Mouse (Mus musculus): ENCODE measurements around the gene Nmbr.

Nmbr gene

DNA sequence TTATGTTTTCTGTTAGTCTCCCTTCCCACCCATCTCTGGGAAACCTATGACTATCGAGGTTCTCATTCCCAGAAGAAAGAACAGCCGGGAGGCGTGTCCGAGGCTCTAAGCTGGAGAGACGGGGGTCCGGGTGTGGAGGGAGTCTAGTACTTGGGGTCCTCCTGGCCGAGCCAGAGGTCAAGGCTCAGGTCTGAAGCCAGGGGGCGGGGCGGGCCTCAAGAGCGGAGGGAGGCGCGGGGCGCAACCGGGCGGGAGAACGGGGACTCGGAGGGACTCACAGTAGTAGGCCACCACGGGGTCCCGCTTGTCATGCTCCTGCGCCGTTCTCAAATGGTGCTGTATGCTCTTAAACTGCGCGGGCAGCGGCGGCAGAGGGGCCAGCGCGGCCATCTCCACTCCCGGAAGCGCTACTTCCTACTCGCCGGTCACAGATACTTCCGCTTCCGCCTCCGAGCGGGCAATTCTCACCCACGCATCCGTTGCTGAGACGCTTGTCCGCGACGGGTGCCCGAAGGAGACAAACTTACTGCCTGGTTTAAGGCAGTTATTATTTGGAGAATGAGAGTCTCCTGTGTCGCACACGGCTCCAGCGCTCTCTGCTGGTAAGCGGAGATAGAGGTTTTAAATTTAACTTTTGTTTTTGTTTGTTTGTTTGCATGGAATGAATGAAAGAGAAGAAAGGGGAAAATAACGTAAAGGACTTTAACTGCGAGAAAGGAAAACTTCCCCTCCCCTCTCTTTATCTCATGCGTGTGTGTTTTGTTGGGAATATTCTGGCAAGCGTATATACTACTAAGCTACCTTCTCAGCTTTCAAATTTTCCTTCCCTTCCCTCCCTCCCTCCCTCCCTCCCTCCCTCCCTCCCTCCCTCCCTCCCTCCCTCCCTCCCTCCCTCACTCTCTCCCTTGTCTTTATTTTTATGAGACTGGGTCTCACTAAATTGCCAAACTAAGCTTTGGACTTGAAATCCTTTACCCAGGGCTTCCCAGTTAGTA is at the start of gene Nmbr, which contains the start of gene Vta1:
Gene Nmbr, plus strand, starts transcription at position 520 of the 995 bp plus-strand sequence.
Gene Vta1, minus strand, starts transcription at position 489 of the 995 bp plus-strand sequence.
- DNase-seq: peak; percentile 97

DNA sequence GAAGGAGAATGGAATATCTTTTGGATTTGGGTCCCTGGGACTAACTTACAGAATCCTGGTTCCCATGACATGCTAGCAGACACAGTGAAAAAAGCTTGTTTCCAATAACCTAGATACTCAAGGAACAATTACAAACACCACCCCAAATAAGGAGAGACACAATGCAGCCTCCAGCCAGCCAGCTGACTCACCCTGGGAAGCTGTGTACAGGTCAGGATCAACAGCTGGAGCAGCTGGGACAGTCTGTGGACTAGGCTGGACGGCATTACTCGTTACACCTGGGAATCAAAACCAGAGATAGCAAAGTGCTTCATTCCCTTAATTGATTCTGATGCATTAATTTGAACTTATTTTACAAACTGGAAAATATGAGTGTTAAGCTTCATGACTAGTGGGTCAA is 44.5 kb upstream of the Nmbr start:
- DNase-seq: no peak

DNA sequence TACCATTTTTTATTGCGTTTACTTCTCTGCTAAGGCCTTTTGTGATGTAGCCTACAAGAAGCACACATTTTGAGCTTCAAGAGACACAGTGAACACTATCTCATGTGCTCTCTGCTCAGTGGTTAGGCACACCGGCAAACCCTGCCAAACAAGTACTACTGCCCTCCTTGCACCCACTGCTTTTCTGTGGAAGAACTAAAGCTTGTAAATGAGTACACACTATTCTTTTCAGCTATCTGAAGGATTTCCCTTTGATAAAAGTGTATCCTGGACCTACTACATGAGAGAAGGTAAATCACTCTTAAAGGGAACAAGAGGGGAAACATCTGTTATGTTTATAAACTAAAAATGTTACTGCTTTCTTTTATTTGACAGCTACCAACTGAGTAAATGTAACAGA is 39.2 kb upstream of the Nmbr start:
- no peak for DNase-seq

DNA sequence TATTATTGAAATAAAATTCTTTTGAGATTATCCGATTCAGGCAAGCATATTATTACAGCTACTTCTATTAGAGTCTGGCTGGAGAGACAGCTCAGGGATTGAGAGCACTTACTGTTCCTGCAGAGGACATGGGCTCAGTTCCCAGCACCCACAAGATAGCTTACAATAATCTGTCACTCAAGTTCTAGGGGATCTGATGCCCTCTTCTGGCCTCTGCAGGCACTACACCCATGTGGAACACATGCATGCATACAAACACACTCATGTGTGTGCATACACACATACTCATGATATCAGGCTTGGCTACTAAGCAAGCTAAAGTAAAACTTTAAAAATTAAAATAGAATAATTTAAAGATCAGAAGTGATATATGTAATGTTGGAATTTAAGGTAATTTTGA is 19.7 kb upstream of the Nmbr start:
- no peak for DNase-seq

DNA sequence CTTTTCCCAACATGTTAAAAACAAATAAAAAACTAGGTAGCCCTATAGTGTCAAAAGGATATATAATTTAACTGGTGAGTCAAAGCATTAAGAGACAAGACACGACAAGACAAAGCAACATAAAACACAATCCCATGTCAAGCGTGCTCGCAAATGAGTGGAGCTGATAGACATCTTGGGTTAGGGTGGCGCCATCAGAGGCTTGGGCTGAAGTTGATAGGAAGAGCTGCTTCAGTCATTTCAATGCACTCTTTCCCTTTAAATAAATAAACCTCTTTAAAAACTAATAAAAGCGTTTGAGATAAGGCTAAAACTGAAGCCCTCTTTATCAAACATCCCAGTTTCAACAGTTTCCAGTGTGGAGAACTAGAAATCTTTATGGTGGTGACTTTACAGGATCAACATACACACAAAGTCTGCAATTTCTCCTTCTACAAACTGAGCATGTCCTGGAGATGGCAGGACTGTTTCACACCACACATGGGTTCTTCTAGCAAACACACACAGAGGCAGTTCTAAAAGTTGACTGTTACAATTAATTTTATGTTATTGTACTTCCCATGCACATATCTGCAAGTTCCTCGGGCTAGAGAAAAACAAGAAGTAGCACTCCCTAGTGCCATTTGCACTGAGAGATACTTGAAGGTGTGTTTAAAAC is 16.5 kb upstream of the Nmbr start:
- DNase-seq: no peak

DNA sequence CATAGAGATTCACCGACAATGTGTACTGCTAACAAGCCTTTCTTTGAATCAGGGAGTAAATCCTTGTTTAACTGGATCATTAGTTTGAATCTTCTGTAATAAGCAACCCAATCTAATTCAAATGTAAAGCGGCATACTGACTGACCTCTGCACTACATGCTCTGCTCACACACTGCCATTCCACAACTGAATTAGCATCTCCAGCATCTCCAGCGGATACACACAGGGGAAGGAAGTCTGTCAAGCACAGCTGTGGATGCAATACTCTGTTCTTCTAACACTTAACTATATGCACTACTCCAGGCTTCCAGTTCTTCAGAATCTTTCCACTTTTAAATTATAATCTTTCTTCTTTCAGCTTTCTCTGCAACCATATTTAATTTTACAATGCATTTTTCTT is 15.0 kb upstream of the Nmbr start:
- DNase-seq: no peak

DNA sequence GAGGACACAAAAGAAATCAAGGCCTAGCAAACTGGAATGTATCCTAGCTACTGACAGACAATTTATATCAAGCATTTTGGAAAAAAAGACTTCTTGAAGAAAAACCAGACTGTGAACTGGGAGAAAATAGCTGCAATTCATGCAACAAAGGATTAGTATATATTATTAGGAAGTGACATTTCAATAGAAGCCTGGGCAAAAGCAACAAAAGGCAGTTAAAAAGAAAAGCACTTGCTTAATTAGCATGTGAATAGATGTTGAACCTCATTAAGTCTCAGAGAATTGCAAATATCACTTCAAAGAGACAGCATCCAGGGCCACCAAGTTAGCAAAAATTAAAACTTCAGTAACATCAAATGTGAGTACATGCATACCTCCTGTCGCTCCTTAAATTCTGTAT is 2.2 kb upstream of the Nmbr start:
- no peak for DNase-seq

DNA sequence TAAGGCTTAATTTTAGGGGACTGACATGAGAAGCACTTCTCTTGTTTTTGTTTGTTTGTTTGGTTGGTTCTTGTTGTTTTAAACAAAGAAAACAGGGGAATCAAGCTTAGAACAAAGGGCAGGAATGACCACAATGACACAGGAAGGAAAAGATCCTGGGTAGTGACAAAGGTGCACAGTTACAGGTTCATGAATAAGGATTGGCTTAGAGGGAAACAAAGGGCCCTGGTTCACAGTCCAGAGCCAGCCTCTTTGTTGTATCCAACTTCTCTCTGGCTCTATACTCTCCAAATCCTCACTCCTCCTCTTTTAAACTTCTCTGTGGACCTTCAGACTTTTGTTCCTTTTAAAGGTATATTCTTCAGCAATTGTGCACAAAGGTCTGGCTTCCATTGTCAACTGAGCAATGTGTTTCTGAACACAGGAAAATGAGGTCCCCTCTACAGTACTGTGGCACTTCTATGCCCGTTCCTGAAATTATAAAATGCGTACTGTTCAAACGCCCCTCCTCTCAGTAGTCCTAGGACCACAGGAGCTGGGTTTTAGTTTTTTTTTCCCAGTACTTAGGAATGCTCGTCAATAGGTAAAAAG is 1.5 kb upstream of the Nmbr start:
- DNase-seq: no peak

DNA sequence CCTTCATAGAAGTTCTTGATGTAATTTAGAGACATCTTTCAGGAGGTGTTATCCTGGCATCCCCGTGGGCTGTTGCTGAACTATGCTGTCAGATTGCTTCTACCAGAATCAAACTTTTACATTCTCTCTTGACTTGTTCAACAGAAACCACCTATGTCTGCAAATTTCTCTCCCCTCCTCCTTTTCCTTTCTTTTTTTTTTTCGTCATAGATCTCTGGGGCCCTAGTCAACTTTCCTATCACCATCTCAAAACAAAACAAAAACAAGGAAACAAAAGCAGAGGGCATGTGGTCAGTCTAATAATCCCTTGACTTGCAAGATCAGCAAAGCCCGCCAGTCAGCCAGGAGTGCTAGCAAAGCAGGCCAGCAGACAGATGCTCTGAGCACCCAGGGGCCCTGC is 12.7 kb downstream of the Nmbr start, which contains the start of gene Gje1:
Gene Gje1, minus strand, starts transcription at position 101 of the 400 bp plus-strand sequence.
- DNase-seq: no peak

DNA sequence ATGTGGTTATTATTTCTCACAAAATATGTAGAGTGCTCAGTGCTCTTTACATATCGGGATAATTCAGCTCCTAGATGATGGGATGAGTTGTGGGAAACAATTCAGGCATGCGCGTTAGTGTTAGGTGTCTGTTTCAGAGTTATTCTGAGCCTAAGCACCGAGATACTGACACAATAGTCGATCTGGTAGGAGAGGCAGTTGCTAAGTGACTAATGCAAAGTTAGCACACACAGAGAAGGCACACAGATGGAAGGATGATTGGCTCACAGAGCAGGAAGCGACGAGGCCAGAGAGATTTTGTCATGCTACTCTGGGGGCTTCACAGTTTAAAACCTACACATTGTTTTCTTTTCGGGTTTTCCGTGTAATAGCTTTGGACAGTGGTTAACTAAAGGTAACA is 20.3 kb downstream of the Nmbr start:
- no peak for DNase-seq

DNA sequence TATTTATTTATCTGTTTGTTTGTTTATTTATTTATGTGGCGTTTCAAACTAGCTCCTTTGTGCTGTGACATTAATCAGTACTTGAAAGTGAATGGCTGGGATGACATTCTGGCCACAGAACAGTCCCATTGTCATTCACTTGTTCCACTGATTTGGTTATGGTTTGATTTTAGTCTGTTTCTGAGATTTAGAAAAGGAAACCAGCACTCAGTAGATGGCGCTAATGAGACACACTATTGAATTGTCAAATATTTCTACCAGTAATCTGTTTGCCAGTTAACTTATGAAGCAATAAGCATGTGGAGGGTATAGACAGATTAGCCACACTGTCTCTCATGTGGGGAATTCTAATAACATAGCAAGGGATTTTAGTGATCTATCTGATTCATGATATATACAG is 28.9 kb downstream of the Nmbr start:
- no peak for DNase-seq

DNA sequence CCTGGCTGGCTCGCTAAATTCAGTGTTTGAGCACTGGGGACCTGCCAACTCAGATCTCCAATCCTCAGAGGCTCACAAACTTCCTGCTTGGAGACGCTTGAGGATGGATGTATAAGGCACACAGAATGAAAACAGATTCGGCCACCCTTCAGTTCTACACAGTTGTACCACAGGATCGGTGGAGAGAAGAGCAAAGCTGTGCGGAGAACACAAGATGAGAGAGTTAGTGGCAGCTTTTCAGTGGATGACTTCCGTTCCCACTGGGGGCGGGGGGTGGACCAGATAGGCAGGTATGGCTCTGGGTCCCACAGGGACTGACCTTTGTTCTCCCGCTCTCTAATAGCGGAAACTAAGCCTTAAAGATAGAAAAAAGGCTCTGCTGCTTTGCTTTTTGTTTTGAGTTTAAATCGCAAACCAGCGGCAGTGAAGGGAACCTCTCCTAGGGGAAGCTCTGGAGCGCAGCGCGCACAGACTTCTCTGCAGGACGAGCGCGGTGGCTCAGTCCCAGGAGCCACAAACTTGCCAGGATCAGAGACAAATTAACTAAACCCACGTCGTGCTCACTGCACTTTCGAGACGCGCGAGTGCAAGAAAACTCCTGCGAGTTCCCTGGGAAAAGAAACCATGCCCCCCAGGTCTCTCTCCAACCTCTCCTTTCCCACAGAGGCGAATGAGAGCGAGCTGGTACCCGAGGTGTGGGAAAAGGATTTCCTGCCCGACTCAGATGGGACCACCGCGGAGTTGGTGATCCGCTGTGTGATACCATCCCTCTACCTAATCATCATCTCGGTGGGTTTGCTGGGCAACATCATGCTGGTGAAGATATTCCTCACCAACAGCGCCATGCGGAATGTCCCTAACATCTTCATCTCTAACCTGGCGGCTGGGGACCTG is 54.5 kb downstream of the Nmbr start:
- DNase-seq: no peak

DNA sequence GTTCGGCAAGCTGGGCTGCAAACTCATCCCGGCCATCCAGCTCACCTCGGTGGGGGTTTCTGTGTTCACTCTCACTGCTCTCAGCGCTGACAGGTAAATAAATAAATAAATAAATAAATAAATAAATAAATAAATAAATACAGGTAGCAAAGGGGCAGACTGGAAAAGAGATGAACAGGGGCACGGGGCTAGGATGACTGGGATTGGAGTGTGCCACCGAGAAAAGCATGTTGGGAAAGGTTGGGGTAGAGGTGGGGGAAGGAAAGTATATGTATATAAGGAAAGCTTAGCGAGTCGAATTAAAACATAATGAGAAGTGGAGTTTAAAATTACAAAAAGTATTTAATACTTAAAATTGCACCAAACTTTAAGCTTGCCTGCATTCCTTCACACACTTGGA is 55.2 kb downstream of the Nmbr start:
- DNase-seq: no peak

DNA sequence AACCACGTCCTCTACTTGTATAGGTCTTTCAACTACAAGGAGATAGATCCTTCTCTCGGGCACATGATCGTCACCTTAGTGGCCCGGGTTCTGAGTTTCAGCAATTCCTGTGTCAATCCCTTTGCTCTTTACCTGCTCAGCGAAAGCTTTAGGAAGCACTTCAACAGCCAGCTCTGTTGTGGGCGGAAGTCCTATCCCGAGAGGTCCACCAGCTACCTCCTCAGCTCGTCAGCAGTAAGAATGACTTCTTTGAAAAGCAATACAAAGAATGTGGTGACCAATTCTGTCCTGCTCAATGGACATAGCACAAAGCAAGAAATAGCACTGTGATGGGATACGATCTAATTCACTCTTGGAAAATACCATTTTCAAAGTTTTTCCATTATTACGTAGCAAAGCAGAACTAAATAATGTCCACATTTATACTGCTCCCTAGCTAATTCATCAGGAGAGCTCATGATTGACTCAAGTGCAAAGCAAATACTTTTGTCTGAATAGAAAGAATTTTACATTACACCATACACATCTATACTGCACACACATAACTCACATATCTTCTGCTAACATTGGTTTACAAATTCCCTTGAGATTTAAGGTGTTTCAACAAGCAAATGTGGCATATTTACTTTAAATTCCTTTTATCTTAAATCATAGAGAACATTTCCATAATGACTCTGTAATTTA is 65.0 kb downstream of the Nmbr start:
- no peak for DNase-seq

DNA sequence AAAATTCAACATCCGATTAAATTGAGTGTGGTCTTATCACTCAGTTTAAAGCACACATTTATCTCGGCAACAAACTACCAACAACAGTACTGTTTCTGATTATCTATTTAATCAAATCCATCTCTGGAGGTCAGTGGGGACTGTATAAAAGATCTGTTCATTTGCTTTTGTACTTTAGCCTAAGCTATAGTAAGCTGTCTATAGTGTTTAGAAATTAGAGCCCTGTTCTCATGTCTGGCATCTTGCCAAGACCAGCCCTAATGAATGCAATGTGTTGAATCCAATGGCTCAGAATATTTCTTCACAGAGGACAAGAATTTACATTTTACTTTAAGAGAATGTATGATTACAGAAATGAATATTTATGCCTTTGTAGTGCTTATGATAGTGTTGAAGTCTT is 69.1 kb downstream of the Nmbr start:
- DNase-seq: no peak

DNA sequence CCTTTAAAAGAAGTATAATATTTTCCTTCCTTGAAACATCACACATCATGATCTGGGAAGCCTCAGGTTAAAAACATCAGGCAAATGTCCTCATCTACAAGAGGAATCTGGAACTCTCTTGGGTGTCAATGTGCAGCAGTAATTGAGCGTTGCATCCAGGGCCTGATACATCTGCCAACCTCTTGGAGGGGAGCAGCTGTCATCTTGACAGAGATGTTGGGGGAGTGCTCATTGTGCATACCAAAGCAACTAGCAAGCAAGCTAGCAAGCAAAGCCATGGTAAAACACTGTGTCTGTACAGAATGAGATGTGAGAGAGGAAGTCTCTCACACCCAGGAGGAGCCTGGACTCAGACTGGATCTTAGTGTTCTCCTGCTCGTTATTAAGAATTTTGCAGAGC is 84.6 kb downstream of the Nmbr start:
- DNase-seq: no peak

DNA sequence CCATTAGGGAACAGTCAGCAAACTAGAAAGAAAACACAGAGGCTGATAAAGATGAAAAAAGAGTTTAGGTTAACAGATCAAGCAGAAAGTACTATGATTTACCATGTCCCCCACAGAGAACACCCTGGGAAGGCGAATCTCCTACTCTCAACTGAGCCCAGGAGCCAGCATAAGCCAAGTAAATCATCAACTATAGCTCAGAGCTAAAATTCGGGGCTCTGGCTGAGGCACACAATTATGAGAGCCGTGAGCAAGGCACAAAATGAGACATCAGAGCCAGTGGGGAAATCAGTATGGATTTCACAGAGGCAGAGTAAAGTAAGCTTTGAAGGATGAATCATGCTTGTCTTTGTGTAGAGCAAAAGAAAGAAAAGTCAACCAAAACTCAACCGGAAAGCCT is 111.6 kb downstream of the Nmbr start:
- DNase-seq: no peak

Data from cerebellum, adult 11 months (tissue).